Mouse (Mus musculus) left cerebral cortex, postnatal 14 days (tissue): Measurements from ENCODE around the gene Gabpb2. TPM values are rescaled to one million over a fixed set of nuclear protein-coding genes. Genes with fewer than 3 reads are reported as not detected.

Experiments used
- DNase-seq, 2 experiments: peaks; one replicate each; pipeline ENCODE4 v3.0.0; 2021 to 2022; ENCODE audit warnings: low spot score in 2 of 2, mixed read lengths in 1 of 2
- intact Hi-C: fragments of 180-260 bp; cut with DNase I; formaldehyde crosslinking; loops from one replicate; pipeline ENCODE4 v1.15.1; 2025
- total RNA-seq, 2 experiments: library from RNA; stranded (reverse); gene quantifications; 2 replicates each; pipeline ENCODE4 v1.2.3; 2021

Gene Gabpb2
- total RNA-seq, 2 experiments from 2014 or later = 7.5 to 7.8 TPM

DNA sequence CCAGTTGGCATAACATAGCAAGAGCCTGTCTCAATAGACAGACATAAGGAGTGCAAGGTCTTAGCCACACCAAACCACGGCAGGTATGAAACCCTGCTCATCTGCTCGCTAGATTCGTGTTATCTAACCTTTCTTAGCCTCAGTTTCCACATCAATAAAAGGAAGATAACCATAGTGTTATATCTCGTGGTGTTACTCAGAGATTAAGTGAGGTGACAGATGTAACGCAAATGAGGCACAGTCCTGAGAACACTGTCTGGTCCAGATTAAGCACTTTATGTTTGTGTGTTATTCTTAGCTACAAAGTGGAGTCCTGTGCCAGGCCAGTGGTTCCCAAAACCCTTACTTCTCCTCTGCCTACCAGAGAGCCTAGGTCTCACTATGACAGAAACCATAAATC is 52.9 kb downstream of the Gabpb2 start:
- intact Hi-C loops = loop anchor here (5.0 kb wide), 1 partner anchor 52 kb away; the partner anchor contains the start of gene Gabpb2
- no peak for DNase-seq

DNA sequence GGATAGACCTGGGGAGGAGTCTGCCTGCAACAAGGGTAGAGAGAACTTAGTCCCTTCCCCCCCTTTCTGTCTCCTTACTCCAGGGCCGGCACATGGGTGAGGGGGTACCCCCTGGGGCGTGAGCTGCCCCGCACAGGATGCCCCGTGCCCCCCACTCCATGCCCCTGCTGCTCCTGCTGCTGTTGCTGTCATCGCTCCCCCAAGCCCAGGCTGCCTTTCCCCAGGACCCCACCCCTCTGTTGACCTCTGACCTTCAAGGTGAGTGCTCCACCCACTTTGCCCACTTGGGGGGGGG is 53.5 kb downstream of the Gabpb2 start:
- intact Hi-C loops = loop anchor here (5.0 kb wide), 1 partner anchor 53 kb away; the partner anchor contains the start of gene Gabpb2
- no peak for DNase-seq

DNA sequence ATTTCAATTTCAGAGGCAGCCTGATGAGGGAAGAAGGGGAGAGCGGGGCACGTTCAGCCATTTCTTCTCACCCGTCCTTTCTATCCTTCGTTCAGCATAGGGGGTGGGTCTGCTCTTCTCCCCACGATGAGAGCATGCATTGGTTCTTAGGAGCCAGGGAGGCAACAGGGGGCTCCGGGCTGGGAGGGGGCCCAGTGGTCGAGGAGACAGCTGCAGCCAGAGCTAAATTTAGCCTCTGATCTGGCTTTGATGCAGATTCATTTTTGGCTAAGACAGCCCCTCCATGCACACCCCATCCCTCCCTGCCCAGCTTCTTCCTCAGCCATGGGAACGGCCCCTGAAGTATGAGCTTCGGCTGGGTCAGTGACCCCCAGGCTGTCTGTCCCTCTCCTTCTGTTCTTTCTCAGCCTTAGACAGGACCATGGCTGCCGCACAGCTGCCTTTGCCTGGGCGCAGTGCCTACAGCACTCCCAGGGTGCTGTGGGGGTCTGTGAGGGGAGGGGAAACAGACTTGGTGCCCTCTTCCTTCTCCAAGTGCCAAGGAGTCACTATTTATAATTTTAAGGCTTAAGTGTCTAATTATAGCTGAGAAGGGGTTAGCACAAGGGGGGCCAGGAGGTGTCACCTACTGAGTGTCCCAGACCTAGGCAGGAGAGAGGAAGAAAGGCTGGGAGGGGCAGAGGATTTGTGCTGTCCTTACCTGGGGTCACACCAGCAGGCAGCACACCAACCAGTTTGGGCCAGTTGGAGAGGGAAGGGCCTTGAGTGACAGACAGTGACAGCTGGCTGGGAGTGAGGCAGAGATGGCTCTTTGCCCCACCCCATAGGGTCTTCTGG is 54.1 kb downstream of the Gabpb2 start:
- intact Hi-C loops = loop anchor here (5.0 kb wide), 1 partner anchor 54 kb away; the partner anchor contains the start of gene Gabpb2
- DNase-seq = no peak

DNA sequence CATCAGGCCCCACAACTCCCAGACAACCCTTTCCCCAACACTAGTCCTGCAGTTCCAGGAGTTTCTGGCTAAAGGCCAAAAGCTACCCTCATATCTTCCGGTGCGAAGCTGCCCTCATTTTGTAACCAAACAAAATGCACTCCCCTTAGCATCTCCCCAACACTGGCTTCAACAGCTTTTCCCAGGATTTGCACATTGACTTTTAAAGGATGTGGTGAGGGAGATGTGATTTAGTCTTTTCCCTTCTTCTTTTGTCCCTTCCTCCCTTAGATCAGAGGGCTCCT is 55.4 kb downstream of the Gabpb2 start:
- intact Hi-C loops = loop anchor here (5.0 kb wide), 1 partner anchor 55 kb away; the partner anchor contains the start of gene Gabpb2
- DNase-seq = no peak

DNA sequence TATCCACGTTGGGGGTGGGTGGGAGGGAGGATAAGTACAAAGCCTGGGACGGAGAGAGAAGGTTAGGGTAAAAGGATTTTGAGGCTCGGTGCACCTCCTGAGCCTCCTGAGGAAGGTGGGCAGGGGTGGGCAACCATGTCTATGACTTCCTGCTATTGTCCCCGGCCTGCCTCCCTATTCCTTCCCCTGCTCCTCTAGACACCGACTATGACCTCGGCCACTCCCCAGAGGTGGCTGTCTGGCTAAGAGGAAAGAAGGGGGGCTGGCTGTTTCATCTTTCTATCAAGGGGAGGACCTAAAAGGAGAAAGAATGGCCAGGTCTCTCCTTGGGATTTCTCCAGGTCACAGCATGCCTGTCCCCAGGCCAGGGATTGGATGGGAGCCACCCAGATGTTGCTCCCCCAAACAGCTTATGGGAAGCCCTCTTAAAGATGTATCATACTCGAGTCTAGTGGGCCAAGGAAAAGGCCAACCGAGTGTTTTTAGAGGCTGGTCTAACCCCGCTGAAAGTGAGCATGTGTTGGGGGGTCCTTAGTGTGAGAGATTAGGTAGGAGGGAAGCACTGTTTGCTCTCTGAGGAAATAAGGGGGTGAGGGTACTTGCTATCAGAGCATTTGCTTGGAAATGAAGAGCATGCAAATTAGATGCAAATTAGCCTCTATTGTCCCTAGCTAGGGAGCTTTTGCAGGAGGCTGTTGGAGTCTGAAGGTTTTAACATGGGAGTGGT is 55.9 kb downstream of the Gabpb2 start:
- no peak for DNase-seq
- intact Hi-C loops = loop anchor here (5.0 kb wide), 1 partner anchor 56 kb away; the partner anchor contains the start of gene Gabpb2

DNA sequence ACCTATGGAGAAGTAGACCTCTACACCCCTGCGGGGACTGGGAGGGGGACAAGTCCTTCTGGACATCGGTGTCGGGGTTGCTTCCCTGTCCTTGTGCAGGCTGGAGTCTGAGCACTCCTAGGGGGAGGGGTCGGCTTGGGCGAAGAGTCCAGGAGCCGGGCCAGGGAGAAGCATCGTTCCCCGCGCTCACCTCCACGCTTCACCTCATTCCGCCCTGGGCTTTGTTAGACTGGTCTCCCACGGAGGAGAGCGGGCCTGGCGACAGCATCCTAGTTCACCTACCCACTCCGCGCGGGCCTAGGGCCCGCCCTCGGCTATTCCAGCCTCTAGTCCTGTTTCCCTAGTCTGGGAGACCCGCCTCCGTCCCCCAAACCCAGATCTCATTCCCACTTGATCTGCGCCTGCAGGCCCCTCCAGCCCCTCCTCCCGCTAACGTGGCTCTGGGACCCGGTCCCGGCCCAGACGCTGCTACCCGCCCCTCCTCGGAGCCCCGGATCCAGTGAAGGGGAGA is 56.6 kb downstream of the Gabpb2 start:
- no peak for DNase-seq
- intact Hi-C loops = loop anchor here (5.0 kb wide), 1 partner anchor 56 kb away; the partner anchor contains the start of gene Gabpb2

DNA sequence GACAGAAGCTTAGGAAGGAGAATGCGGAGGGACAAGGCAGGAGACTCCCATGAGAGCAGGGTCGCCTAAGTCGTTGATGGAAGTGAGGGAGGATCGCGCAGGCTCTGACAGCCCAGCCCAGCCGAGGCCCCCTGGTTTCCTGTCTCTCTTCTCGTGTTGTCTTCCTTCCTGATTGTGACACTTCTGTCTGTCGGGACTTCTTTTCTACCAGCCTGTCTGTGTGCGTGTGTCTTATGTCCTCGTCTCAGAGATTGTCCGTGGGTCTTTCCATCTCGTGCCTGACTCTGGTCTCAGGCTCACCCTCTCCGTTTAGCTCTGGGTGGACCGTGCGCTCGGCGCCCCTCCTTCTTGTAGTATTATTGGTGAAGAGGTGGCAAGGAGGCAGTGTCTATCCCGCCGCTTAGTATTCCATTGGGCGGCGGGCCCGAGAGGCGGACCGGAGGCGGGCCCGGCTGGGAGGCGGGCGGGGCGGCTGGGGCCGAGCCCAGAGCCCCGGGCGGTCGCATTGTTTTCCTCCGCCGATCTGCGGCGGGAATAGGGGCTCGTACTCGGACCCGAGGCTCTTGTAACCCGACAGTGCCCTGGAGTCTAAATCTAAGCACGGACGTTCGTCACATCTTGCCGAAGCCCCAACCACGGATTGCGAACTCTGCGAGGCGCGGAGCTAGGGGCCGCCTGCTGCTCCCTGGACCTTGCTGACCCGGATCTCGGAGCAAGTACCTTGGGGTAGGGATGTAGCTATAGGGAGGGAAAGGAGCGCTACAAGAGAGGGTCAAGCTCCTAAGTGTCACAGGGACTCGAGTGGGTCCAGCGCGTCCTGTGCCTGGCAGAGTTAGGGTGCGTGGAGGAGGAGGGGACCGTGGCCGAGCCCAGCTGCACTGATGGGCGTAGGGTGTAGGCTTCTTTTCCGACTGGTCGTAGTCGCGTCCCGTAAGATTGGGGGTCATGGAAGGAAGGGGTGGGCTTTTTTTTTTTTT is 57.4 kb downstream of the Gabpb2 start, which contains the start of gene Sema6c:
Gene Sema6c, plus strand, starts transcription at position 471 of the 977 bp plus-strand sequence.
- DNase-seq = peak; percentile 89 to 91
- intact Hi-C loops = loop anchor here (5.0 kb wide), 1 partner anchor 57 kb away; the partner anchor contains the start of gene Gabpb2

DNA sequence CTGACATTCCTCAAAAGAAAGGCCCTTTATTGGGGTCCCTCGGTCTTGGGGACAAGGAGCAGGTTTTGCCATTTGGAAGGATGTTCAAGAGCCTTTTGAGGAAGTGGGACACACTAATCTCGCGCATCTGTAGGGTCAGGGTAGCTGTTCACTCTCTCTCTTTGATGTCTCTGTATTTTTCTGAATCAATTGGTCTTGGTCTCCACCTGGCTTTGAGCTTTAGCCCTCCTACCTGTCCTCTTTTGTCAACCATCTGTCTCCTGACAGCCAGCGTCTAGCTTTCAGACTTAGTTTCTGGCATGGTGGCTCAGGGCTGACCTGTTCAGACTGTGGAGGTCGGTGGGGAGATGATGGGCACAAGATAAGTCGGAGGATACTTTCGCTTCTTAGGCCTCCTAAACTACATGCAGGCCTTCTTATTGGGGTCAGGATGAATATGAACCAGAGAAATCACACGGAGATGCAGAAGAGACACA is 58.2 kb downstream of the Gabpb2 start:
- intact Hi-C loops = no loop called here

DNA sequence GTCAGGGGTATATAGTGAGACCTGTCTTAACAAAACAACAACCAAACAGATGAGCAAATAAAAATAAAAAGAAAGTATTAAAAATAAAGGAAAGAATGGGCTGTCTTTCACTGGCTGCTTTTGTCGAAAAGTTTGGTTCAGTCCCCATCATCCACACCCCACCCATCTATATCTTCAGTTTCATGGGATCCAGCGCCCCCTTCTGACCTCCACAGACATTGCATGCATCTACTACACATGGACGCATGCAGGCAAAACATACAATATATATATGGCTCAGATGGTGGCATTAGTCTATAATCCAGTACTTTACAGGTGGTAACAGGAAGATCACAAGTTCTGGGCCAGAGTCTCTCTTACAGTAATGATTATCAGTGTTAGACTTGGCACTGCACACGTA is 63.8 kb downstream of the Gabpb2 start:
- DNase-seq = peak in 1 of 2 experiments; percentile 53
- intact Hi-C loops = no loop called here

More for the DNA sequence above, 58.2 kb downstream of the Gabpb2 start:
- no peak for DNase-seq

DNA sequence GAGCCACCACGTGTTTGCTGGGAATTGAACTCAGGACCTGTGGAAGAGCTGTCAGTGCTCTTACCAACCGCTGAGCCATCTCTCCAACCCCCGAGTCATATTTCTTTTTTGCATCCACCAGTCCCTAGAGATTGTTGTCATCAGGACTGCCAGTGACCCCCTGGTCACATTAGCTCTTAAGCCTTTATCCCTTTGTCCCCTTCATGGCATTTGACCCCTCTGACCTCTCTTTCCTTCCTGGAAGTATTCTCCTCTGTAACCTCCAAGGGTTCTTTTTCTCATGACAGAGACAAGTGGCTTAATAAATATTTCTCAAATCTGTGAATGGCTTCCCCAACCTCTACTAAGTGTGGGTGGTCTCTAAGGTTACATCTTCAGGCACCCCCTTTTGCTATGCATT is 69.8 kb downstream of the Gabpb2 start:
- DNase-seq = no peak
- intact Hi-C loops = no loop called here

DNA sequence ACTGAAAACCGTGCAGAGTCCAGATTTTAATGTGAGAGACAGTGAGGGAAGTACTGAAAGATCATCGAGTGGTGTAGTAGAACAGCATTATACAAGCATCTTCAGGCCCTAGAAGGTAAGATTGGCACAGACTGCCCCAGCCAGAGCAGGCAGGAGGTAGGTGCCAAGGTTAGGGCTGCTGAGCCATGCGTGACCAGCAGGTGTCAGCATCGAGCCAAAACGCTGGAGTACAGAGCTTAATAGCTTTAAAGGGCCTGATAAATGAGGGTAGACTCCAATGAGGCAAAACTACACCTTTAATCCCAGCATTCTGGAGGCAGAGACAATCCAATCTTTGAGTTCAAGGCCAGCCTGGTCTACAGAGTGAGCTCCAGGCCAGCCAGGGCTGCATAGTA is 75.1 kb downstream of the Gabpb2 start:
- intact Hi-C loops = loop anchor here (2.0 to 5.0 kb wide), 2 partner anchors 74 to 120 kb away; partner anchors contain the start of gene Gabpb2

DNA sequence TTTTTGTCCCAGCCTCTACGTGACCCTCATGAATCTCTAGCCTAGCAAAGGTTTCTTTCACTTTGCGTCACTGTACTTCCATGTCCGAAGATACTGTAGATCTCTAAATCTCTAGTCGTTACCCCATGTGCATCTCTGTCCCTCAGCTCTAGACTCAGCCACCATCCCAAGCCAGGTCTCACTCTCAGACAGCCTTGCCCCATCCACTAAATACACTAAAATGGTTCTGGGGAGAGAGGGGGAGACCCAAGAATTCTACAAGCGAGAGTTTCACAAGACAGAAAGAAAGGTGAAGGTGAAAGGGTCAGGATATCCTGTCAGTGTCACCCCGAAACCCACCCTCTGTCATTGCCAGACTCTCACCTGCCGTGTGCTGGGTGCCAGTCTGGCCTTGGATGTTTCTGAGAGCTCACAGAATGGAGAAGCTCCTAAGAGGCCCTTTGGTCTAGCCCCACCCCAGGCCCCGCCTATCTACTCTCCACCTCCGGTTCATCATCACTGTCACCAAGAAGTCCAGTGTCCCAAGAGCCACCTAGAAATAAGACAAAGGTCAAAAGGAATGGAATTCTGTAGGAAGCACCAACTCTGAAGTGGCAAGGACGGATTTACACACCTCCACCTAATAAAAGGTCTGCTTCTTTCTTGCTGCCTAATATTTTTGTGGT is 75.6 kb downstream of the Gabpb2 start, which contains the start of gene Tnfaip8l2:
Gene Tnfaip8l2, minus strand, starts transcription at position 409 of the 665 bp plus-strand sequence.
- no peak for DNase-seq
- intact Hi-C loops = loop anchor here (2.0 to 5.0 kb wide), 2 partner anchors 75 to 120 kb away; partner anchors contain the start of gene Gabpb2

More for the DNA sequence above, 75.1 kb downstream of the Gabpb2 start:
- DNase-seq = peak; percentile 73 to 88

DNA sequence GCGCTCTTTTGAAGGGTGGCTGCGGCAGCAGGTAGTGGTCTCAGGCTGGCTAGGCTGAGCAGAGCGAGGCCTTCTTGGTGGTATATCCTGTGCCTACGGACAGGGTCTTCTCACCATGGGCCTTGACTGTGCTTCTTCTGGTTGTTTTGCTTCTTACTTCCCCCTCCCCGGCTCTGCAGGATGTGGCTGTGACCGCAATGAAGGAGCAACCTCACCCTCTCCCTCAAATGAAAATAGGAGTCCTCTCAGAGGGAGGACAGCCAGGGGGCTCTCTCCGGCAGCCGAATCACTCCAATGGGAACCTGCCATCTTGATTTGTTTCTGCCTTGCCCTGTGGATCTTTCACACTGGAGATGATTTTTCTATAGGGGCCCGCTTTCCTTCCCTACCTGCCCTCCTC is 76.2 kb downstream of the Gabpb2 start:
- DNase-seq = no peak
- intact Hi-C loops = loop anchor here (5.0 kb wide), 1 partner anchor 121 kb away; no protein-coding TSS in a partner anchor

DNA sequence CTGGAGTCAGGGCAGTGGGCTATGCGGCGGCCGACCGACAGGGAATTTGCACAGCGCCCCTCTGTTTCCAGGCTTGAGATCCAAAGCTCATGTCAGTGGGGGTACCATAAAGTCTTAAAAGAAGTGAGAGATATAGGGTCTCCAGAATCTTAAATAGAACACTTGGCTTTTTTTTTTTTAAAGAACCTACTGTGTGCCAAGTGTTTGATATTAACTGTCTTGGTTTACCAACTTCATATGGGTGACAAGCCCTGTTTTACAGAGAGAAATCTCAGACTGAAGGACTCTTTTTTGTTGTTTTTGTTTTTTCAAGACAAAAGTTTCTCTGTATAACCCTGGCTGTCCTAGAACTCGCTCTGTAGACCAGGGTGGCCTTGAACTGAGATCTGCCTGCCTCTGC is 76.9 kb downstream of the Gabpb2 start:
- intact Hi-C loops = loop anchor here (5.0 kb wide), 1 partner anchor 122 kb away; no protein-coding TSS in a partner anchor
- DNase-seq = no peak

DNA sequence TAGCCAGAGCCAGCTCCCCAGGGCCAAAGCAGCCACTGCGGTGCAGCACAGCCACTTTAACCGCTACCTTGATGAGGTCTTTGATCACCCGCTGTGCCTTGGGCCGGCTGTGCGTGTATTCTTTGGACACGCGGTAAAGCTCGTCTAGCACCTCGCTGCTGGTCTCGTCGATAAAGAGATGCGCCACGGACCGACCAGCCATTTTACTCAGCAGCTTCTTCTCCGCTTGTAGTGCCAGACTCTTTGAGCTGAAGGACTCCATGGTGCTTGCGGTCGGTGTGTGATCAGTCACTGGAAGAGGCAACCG is 77.5 kb downstream of the Gabpb2 start:
- intact Hi-C loops = loop anchor here (5.0 kb wide), 1 partner anchor 122 kb away; no protein-coding TSS in a partner anchor
- DNase-seq = no peak

DNA sequence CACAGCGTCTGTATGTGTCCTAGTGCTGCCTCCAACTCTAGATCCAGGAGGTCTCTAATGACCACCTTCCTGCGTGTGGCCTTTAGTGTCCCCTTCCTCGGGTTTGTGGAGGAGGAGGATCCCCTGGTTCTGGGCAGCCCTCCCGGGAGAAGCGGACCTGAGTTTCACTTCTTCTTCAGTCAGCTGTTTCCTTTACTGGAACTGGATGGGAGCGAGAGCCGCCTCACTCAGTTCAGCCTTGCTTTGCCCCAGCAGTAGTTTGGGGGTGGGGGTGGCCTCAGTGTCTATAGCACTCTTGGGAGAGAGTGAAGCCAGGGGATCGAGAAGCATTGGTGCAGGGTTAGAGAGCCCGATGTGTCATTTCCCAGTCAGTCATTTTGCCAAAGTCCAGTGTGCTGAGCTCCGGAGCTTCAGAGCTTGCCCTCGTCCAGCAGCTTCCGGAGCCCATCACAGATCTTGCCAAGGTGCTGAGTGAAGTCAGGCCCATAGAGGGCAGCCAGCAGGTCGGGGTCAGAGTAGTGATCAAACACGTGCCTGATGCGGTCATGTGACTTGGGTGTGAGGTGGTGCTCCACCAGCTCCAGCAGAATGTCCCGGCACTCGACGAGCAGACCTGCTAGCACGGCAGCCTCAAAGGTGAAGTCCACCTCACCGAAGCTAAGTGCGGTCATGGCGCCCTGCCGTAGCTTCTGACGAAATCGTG is 78.0 kb downstream of the Gabpb2 start:
- intact Hi-C loops = loop anchor here (5.0 kb wide), 1 partner anchor 123 kb away; no protein-coding TSS in a partner anchor
- no peak for DNase-seq

DNA sequence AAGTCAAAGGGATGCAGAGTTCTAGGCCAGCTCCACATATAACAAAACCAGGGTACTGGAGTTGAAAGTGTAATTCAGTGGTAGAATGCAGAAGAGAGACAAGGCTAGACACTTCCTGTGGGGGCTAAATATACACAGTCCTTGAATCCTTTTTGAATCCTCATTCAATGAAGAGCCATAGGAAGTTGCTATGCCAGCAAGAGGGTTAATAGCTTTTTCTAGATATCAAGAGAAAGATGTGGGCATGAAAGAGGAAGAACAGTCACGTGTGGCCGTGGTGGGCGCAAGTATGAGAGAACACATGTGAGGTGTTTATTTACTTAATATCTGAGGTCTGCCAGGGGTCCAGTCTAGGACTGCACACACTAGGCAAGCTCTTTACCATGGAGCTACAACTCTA is 81.4 kb downstream of the Gabpb2 start:
- no peak for DNase-seq
- intact Hi-C loops = no loop called here
